Mouse (Mus musculus): ENCODE measurements at regions not wholly inside any gene's neighbourhood (a gene's known extent, or its start where the extent isn't known, plus 50 kb on each side); places are given as distances from the start of the nearest gene placed in this dataset.

- peak; percentile 86 for DNase-seq (ENCODE audit: low read depth)
These were observed 932.3 kb downstream of the Pcdh9 start for GRCm38 (mm10) chr14:92958138-92958537.

GRCm38 (mm10) chr14:92955485-92955884, 935.0 kb downstream of the Pcdh9 start:
- peak; percentile 20 for DNase-seq (ENCODE audit: low read depth)
- TF ChIP-seq CTCF (IDR thresholded peaks at IDR 0.05; ENCODE audit: borderline replicate concordance, extremely low read depth, insufficient read depth, insufficient read length) (no peak), POLR2A (IDR thresholded peaks at IDR 0.05; ENCODE audit: borderline replicate concordance, extremely low read depth, insufficient read depth, insufficient read length, poor library complexity, severe bottlenecking) (no peak)

More at GRCm38 (mm10) chr14:92958138-92958537, 932.3 kb downstream of the Pcdh9 start:
- TF ChIP-seq POLR2A (IDR thresholded peaks at IDR 0.05; ENCODE audit: borderline replicate concordance, extremely low read depth, insufficient read depth, insufficient read length, poor library complexity, severe bottlenecking), result no peak
- no peak for TF ChIP-seq CTCF (IDR thresholded peaks at IDR 0.05; ENCODE audit: borderline replicate concordance, extremely low read depth, insufficient read depth, insufficient read length)

GRCm38 (mm10) chr14:92907623-92908045, 982.8 kb downstream of the Pcdh9 start:
- TF ChIP-seq POLR2A (IDR thresholded peaks at IDR 0.05; ENCODE audit: borderline replicate concordance, extremely low read depth, insufficient read depth, insufficient read length, poor library complexity, severe bottlenecking) (no peak), CTCF (IDR thresholded peaks at IDR 0.05; ENCODE audit: borderline replicate concordance, extremely low read depth, insufficient read depth, insufficient read length) (no peak)
- peak; percentile 87 for DNase-seq (ENCODE audit: low read depth)

GRCm38 (mm10) chr14:92874548-92874947, 1015.9 kb downstream of the Pcdh9 start:
- TF ChIP-seq CTCF (IDR thresholded peaks at IDR 0.05; ENCODE audit: borderline replicate concordance, extremely low read depth, insufficient read depth, insufficient read length) (no peak), POLR2A (IDR thresholded peaks at IDR 0.05; ENCODE audit: borderline replicate concordance, extremely low read depth, insufficient read depth, insufficient read length, poor library complexity, severe bottlenecking) (no peak)
- no peak for DNase-seq (ENCODE audit: low read depth)

GRCm38 (mm10) chr14:92866462-92866861, 1024.0 kb downstream of the Pcdh9 start:
- no peak for TF ChIP-seq CTCF (IDR thresholded peaks at IDR 0.05; ENCODE audit: borderline replicate concordance, extremely low read depth, insufficient read depth, insufficient read length)
- DNase-seq (ENCODE audit: low read depth), result no peak

GRCm38 (mm10) chr14:92862942-92863341, 1027.5 kb downstream of the Pcdh9 start:
- TF ChIP-seq CTCF (IDR thresholded peaks at IDR 0.05; ENCODE audit: borderline replicate concordance, extremely low read depth, insufficient read depth, insufficient read length) (no peak), POLR2A (IDR thresholded peaks at IDR 0.05; ENCODE audit: borderline replicate concordance, extremely low read depth, insufficient read depth, insufficient read length, poor library complexity, severe bottlenecking) (no peak)
- no peak for DNase-seq (ENCODE audit: low read depth)

GRCm38 (mm10) chr14:92860723-92861122, 1029.8 kb downstream of the Pcdh9 start:
- DNase-seq (ENCODE audit: low read depth), result no peak
- TF ChIP-seq POLR2A (IDR thresholded peaks at IDR 0.05; ENCODE audit: borderline replicate concordance, extremely low read depth, insufficient read depth, insufficient read length, poor library complexity, severe bottlenecking) (no peak), CTCF (IDR thresholded peaks at IDR 0.05; ENCODE audit: borderline replicate concordance, extremely low read depth, insufficient read depth, insufficient read length) (no peak)

GRCm38 (mm10) chr14:92833646-92834045, 1056.8 kb downstream of the Pcdh9 start:
- TF ChIP-seq POLR2A (IDR thresholded peaks at IDR 0.05; ENCODE audit: borderline replicate concordance, extremely low read depth, insufficient read depth, insufficient read length, poor library complexity, severe bottlenecking) (no peak), CTCF (IDR thresholded peaks at IDR 0.05; ENCODE audit: borderline replicate concordance, extremely low read depth, insufficient read depth, insufficient read length) (no peak)
- no peak for DNase-seq (ENCODE audit: low read depth)

- peak; percentile 34 for DNase-seq (ENCODE audit: low read depth)
- TF ChIP-seq CTCF (IDR thresholded peaks at IDR 0.05; ENCODE audit: borderline replicate concordance, extremely low read depth, insufficient read depth, insufficient read length) (no peak), POLR2A (IDR thresholded peaks at IDR 0.05; ENCODE audit: borderline replicate concordance, extremely low read depth, insufficient read depth, insufficient read length, poor library complexity, severe bottlenecking) (no peak)
These were observed 1061.3 kb downstream of the Pcdh9 start for GRCm38 (mm10) chr14:92829171-92829570.

- DNase-seq (ENCODE audit: low read depth), result no peak
- TF ChIP-seq POLR2A (IDR thresholded peaks at IDR 0.05; ENCODE audit: borderline replicate concordance, extremely low read depth, insufficient read depth, insufficient read length, poor library complexity, severe bottlenecking) (no peak), CTCF (IDR thresholded peaks at IDR 0.05; ENCODE audit: borderline replicate concordance, extremely low read depth, insufficient read depth, insufficient read length) (no peak)
These were observed 1063.7 kb downstream of the Pcdh9 start for GRCm38 (mm10) chr14:92826576-92827284.

GRCm38 (mm10) chr14:92820061-92820460, 1070.4 kb downstream of the Pcdh9 start:
- DNase-seq (ENCODE audit: low read depth), result no peak
- TF ChIP-seq CTCF (IDR thresholded peaks at IDR 0.05; ENCODE audit: borderline replicate concordance, extremely low read depth, insufficient read depth, insufficient read length) (no peak), POLR2A (IDR thresholded peaks at IDR 0.05; ENCODE audit: borderline replicate concordance, extremely low read depth, insufficient read depth, insufficient read length, poor library complexity, severe bottlenecking) (no peak)
